Mouse (Mus musculus): Measurements from ENCODE around the gene Rassf6.

DNA sequence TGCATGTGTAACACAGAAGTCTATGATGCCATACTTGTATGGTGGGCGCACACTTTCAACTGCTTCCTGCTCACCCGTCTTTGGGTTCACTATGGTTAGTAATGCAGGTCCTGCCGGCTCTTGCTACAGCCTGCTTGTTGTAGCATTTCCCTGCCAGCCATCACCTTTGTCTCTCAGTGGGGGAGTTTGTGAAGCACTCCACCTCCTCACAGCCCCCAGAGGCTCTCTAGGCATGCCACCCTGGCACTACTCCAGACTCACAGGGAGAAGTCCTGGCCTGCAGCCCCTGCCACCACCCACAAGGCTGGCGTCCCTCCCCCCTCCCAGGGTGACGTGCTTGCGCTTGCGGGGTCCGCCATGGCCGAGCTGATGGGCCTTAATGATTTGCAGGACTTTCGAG is 49.8 kb downstream of the Rassf6 start:
- TF ChIP-seq POLR2A (IDR thresholded peaks at IDR 0.05; ENCODE audit: low read depth, low read length) = no peak
- no peak for TF ChIP-seq CTCF (IDR thresholded peaks at IDR 0.05; ENCODE audit: extremely low read depth, insufficient read depth, insufficient read length, insufficient replicate concordance)

All from spleen, adult 2 months (tissue).